Mouse (Mus musculus) liver, adult 2 months (tissue): ENCODE results near the gene Fam222b.

Experiments used
- CTCF ChIP-seq: fragments of 200-500 bp; IDR thresholded peaks from 2 replicates; pipeline ENCODE4 v1.5.1; 2011; ENCODE audit warnings: low read depth, low read length, control low read depth
- POLR2A ChIP-seq: fragments of 200-500 bp; IDR thresholded peaks from 2 replicates; pipeline ENCODE4 v1.6.1; 2011; ENCODE audit warnings: low read length, control low read depth; ENCODE audit not compliant: insufficient read depth; ENCODE audit errors: extremely low read depth

DNA sequence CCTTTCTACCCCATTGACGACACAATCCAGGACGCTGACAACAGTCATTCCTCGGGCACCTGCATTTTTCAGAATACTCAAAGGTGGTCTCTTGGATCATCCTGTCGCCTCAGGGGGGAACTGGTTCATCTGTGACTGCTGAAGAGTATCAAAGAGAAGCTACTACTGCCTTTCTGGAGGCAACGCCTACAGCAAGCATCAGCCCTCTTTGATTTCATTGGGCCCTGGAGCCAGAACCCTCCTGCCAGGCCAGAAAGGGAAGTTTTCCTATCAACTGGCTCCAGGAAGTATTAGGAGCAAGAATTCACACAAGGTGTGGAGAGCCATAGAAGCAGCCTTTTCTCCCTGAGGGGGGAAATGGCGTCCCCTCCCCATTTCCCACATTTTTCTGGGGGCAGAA lies 72.2 kb downstream of the Fam222b start:
- TF ChIP-seq POLR2A (no peak), CTCF (no peak)
